Mouse (Mus musculus): ENCODE measurements around the gene Nup35. TPM values are rescaled to one million over a fixed set of nuclear protein-coding genes. Genes with fewer than 3 reads are reported as not detected.

Gene Nup35
- polyA plus RNA-seq, 2 experiments, result 25.3 to 31.9 TPM

DNA sequence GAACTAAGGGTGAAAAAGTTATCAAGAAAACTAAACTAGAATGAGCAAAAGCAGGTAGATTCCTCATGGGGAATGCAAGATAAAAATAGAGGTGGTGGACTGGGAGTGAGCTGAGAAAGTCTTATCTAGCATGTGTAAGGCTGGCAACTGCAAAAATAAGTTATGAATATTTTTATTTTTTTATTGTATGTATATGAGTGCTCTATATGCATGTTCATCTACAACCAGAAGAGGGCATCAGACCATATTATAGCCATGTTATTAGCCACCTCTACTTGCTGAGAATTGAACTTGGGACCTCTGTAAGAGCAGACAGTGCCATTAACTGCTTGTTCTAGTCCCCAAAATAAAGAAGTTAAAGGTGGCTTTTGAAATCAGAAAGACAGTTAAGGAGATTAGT is 44.4 kb downstream of the Nup35 start:
- Histone ChIP-seq H3K4me1 (replicated peaks; ENCODE audit: control insufficient read depth in 2 of 2, insufficient read depth in 2 of 2, low read length in 1 of 2) (no peaks in the 10 kb centered on the region), H3K9ac (replicated peaks) (no peak overlapping the region), H3K36me3 (replicated peaks; ENCODE audit: control insufficient read depth, insufficient read depth, low read depth) (peaks cover 22% of the 10 kb centered on the region), H3K9me3 (ENCODE audit: control insufficient read depth, low read length) (no peaks in the 10 kb centered on the region), H3K4me3 (ENCODE audit: insufficient read depth in 1 of 2, low read depth in 2 of 2, low read length in 2 of 2) (no peak overlapping the region), H3K27me3 (ENCODE audit: control insufficient read depth, insufficient read depth, low read length) (no peaks in the 10 kb centered on the region), H3K4me2 (ENCODE audit: low read depth) (no peak overlapping the region), H3K27ac (no peak overlapping the region)
- ATAC-seq (ENCODE audit: insufficient read depth) (no peak), DNase-seq (ENCODE audit: low read depth in 3 of 3, low spot score in 3 of 3) (no peak)
- TF ChIP-seq EP300 (IDR thresholded peaks at IDR 0.05; ENCODE audit: low read depth), result no peak
- no peak for TF ChIP-seq CTCF (IDR thresholded peaks at IDR 0.05; ENCODE audit: low read depth)

DNA sequence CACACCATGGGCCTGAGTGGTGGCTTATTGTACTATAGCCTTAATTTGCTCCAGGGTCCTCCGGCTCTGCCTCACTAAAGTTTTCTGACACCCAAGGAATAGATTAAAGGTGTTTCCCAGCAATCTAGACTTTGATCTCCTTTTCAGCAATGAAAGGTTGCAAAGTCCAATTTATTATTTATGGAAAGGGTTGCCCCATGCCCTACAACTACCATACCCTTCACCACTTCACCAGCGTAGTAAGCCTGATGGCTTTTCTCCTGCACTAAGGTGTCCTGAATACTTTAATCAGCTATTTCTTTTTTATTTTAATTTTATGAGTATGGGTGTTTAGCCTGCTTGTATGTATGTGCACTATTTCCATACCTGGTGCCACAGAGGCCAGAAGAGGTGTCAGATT is 45.6 kb downstream of the Nup35 start:
- DNase-seq (ENCODE audit: low read depth in 3 of 3, low spot score in 3 of 3) (no peak), ATAC-seq (ENCODE audit: insufficient read depth) (no peak)
- no peak overlapping the region for H3K27ac ChIP-seq
- peaks cover 14% of the 10 kb centered on the region for H3K36me3 ChIP-seq (replicated peaks; ENCODE audit: control insufficient read depth, insufficient read depth, low read depth)
- H3K4me2 ChIP-seq (ENCODE audit: low read depth), result no peak overlapping the region
- no peaks in the 10 kb centered on the region for H3K27me3 ChIP-seq (ENCODE audit: control insufficient read depth, insufficient read depth, low read length)
- no peak overlapping the region for H3K9ac ChIP-seq (replicated peaks)
- H3K9me3 ChIP-seq (ENCODE audit: control insufficient read depth, low read length), result no peaks in the 10 kb centered on the region
- TF ChIP-seq CTCF (IDR thresholded peaks at IDR 0.05; ENCODE audit: low read depth) (no peak), EP300 (IDR thresholded peaks at IDR 0.05; ENCODE audit: low read depth) (no peak)
- no peak overlapping the region for H3K4me3 ChIP-seq (ENCODE audit: insufficient read depth in 1 of 2, low read depth in 2 of 2, low read length in 2 of 2)
- no peaks in the 10 kb centered on the region for H3K4me1 ChIP-seq (replicated peaks; ENCODE audit: control insufficient read depth in 2 of 2, insufficient read depth in 2 of 2, low read length in 1 of 2)
- WGBS (ENCODE audit: insufficient replicate concordance), result 84% methylated on average over 2 of the region's 2 CpGs

DNA sequence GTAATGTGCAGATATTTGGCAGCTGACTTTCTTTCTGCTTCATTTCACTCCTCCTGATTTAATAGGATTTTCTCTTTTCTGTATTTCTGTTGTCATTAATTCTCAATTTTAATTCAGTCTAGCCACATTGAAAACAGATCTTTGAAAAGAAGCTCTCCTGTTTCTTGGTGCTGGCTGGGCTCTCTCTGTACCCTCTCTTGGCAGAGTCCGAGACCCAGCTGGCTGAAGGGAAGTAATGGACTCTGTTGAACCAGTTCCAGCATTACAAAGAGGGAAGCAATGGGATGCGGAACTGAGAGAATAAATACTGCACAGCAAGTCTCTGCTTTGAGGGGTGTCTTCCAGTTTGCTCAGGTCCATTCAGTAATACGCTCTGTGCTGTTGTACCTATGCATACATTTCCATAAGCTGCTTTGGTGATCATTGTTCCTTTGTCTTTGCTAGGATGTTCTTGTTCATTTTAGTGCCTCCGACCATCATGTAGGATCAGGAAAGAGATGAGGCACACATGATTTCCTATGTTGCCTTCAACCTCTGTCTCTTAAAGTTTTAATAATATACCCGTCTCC is 50.4 kb downstream of the Nup35 start:
- no peak overlapping the region for H3K4me3 ChIP-seq (ENCODE audit: insufficient read depth in 1 of 2, low read depth in 2 of 2, low read length in 2 of 2)
- H3K9ac ChIP-seq (replicated peaks), result no peak overlapping the region
- ATAC-seq (ENCODE audit: insufficient read depth) (no peak), DNase-seq (ENCODE audit: low read depth in 3 of 3, low spot score in 3 of 3) (no peak)
- TF ChIP-seq CTCF (IDR thresholded peaks at IDR 0.05; ENCODE audit: low read depth) (no peak), EP300 (IDR thresholded peaks at IDR 0.05; ENCODE audit: low read depth) (no peak)
- H3K9me3 ChIP-seq (ENCODE audit: control insufficient read depth, low read length), result no peaks in the 10 kb centered on the region
- WGBS (ENCODE audit: insufficient replicate concordance), result 76% methylated on average over 5 of the region's 5 CpGs
- no peak overlapping the region for H3K4me2 ChIP-seq (ENCODE audit: low read depth)
- no peaks in the 10 kb centered on the region for H3K27me3 ChIP-seq (ENCODE audit: control insufficient read depth, insufficient read depth, low read length)
- H3K4me1 ChIP-seq (replicated peaks; ENCODE audit: control insufficient read depth in 2 of 2, insufficient read depth in 2 of 2, low read length in 1 of 2), result no peaks in the 10 kb centered on the region
- peaks cover 4% of the 10 kb centered on the region; the same call in 1 of the 2 replicates for H3K36me3 ChIP-seq (replicated peaks; ENCODE audit: control insufficient read depth, insufficient read depth, low read depth)
- H3K27ac ChIP-seq, result no peak overlapping the region

DNA sequence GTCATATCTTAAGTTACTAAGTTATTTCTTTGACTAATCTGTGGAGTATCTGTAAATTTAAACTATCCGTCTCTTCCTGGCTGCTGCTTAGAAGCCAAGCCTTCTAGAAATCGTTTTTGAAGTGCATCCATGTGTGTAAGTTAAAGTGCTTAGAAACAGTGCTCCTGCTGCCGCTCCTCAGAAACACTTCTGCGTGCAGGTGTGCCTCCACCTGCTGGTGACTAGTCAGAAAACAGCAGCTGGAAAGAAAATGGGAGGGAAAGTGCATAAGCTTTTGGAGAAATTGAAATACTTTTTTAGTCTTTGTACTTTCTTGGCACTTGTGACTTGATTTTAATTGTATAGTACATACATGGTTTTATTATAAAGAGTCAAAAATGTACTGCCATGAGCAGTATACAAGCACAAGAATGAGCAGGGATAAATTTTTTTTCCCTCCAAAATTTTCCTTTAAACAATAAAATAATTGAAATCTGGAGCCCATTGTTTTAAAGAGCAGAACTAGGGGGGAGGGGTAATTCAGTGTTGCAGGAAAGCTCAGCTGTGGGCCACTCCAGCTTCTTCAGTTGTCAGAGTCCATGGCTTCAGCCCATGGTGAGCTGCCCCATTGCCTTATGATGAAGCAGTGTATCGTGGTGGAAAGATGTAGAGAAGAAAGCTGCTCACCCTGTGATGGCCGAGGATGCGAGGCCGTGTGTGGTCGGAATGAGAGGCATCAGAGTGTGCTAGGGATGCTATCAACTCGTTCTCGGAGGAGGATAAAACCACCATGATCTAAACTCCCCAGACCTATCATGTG is 53.0 kb downstream of the Nup35 start:
- Histone ChIP-seq H3K27me3 (ENCODE audit: control insufficient read depth, insufficient read depth, low read length) (no peaks in the 10 kb centered on the region), H3K4me1 (replicated peaks; ENCODE audit: control insufficient read depth in 2 of 2, insufficient read depth in 2 of 2, low read length in 1 of 2) (no peaks in the 10 kb centered on the region), H3K4me3 (ENCODE audit: insufficient read depth in 1 of 2, low read depth in 2 of 2, low read length in 2 of 2) (no peak overlapping the region), H3K27ac (no peak overlapping the region), H3K36me3 (replicated peaks; ENCODE audit: control insufficient read depth, insufficient read depth, low read depth) (peaks cover 2% of the 10 kb centered on the region; the same call in 1 of the 2 replicates), H3K9ac (replicated peaks) (no peak overlapping the region), H3K4me2 (ENCODE audit: low read depth) (no peak overlapping the region), H3K9me3 (ENCODE audit: control insufficient read depth, low read length) (no peaks in the 10 kb centered on the region)
- ATAC-seq (ENCODE audit: insufficient read depth) (no peak), DNase-seq (ENCODE audit: low read depth in 3 of 3, low spot score in 3 of 3) (no peak)
- 77% methylated on average over 11 of the region's 11 CpGs for WGBS (ENCODE audit: insufficient replicate concordance)
- TF ChIP-seq EP300 (IDR thresholded peaks at IDR 0.05; ENCODE audit: low read depth), result no peak
- TF ChIP-seq CTCF (IDR thresholded peaks at IDR 0.05; ENCODE audit: low read depth), result peak; percentile 46

DNA sequence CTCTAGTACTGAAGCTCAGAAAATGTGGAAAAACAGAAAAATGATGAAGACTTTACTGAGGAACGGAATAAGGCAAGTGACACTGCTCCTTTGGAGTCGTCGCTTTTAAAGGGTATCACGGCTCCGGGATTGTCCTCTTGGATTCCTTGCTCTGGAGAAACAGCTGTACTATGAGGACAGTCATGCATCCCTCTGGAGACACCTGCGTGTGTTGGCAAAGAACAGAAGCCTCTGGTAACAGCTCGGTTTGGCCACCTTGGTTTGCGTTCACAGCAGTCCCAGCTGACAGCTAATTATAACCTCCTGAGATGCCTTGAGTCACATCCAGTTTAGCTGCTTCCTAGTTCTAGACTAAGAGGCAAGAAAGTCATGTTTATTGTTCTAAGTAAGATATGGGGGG is 61.8 kb downstream of the Nup35 start:
- no peak overlapping the region for H3K27ac ChIP-seq
- DNase-seq (ENCODE audit: low read depth in 3 of 3, low spot score in 3 of 3), result no peak
- no peak overlapping the region for H3K9ac ChIP-seq (replicated peaks)
- H3K4me3 ChIP-seq (ENCODE audit: insufficient read depth in 1 of 2, low read depth in 2 of 2, low read length in 2 of 2), result no peak overlapping the region
- H3K4me1 ChIP-seq (replicated peaks; ENCODE audit: control insufficient read depth in 2 of 2, insufficient read depth in 2 of 2, low read length in 1 of 2), result no peaks in the 10 kb centered on the region
- H3K27me3 ChIP-seq (ENCODE audit: control insufficient read depth, insufficient read depth, low read length), result no peaks in the 10 kb centered on the region
- no peaks in the 10 kb centered on the region for H3K36me3 ChIP-seq (replicated peaks; ENCODE audit: control insufficient read depth, insufficient read depth, low read depth)
- no peak overlapping the region for H3K4me2 ChIP-seq (ENCODE audit: low read depth)
- no peaks in the 10 kb centered on the region for H3K9me3 ChIP-seq (ENCODE audit: control insufficient read depth, low read length)
- WGBS (ENCODE audit: insufficient replicate concordance), result 77% methylated on average over 8 of the region's 8 CpGs
- no peak for ATAC-seq (ENCODE audit: insufficient read depth)
- no peak for TF ChIP-seq CTCF (IDR thresholded peaks at IDR 0.05; ENCODE audit: low read depth)
- no peak for TF ChIP-seq EP300 (IDR thresholded peaks at IDR 0.05; ENCODE audit: low read depth)

All from liver, embryonic 14.5 days (tissue).